Mouse (Mus musculus): ENCODE measurements at regions not wholly inside any gene's neighbourhood (a gene's known extent, or its start where the extent isn't known, plus 50 kb on each side); places are given as distances from the start of the nearest gene placed in this dataset.
"Not testable (repeated sequence)": the region's sequence is repeated elsewhere in the genome, so short reads cannot be mapped to it uniquely, and the experiment has no call there.

DNA sequence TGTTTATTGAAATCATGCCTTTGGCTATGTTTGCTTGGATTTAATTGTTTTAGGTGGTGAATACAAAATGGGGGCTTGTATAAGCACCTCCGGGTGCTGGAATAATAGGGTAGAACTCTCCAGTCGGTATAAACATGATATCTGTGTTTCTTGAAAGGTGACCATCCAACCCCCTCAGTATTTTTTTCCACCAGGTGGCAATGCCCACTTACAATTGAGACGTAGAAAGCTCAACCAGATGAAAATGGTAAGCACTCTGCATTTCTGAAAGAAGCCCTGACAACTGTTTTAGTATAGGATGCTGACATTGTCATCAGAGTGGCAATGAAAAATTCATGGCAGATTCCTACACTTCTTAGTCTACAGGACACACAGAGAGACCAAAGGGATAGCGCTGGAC lies 838.1 kb downstream of the Kcnj2 start:
- intact Hi-C loops (cut with DNase I) = no loop called here
- DNase-seq = no peak

DNA sequence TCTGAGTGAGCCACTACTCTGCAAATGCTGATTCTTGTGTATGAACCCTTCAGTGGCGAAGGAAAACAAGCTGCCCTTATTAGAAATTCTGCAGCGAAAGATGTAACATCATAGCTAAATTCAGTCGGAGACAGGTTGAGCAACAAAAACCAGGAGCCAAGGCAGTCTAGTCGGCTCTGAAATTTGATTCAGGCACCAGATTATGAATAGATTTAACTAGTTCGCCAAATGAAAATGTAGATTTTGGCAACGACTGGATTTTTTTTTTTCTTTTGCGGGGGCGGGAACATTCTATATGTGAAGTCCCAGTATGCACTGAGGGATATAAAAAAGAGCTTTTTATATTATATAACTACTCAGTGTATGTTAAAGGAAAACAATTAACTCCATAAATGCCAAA lies 847.9 kb downstream of the Kcnj2 start:
- no peak for DNase-seq
- intact Hi-C loops (cut with DNase I) = no loop called here

DNA sequence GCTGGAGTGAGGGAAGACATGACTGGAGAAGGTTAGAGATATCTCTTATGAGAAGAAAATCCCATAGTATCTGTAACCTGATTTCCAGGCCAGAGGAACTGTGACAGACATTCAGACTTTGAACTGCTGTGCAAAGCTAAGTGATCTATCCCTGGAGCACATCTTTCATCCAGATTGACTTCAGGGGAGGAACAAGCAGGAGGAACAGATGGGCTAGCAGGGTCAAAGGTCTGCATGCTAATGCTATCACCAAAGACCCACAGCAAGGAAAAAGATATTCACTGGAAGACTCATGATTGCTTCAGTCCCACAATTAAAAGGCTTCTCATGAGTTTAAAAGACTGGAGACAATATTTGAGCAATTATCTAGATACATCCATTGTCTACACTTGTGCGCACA lies 855.7 kb upstream of the Sox9 start:
- no peak for DNase-seq
- intact Hi-C loops (cut with DNase I) = no loop called here

DNA sequence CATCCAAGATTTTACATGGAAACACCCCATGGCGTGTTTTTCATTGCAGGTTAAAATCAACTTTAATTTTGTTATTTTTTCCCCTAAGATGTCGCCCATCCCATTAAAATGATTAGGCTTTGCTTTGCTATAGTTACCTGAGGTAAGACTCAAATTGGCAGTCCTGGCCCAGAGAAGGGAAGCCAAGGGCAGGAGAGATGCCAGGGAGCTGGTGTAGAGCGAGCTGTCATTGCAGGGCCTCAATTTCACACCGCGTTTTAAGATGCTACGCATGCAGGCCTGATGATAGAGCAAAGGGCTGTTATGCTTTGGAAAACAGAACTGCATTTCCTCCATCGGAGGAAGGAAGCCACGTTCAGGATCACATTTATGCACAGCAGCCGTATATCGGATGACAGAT lies 852.7 kb upstream of the Sox9 start:
- intact Hi-C loops (cut with DNase I) = no loop called here
- no peak for DNase-seq

DNA sequence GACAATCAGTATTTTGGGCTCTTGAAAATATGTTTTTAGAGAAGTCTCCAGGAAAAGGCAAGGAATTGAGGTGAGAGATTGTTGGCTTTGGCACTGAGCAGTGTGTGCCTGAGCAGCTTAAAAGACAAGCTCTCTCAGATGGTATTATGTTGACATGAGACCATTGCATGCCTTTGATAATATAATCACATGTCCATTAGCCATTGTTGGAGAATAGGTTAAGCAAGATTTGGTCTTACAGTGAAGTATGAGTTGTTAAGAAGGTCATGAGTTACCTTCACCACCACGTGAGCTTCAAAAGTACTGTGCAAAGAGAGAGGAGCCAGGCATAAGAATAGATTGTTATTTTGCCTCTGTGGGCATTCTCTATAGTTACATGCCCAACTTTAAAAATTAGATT lies 850.0 kb upstream of the Sox9 start:
- intact Hi-C loops (cut with DNase I) = no loop called here
- DNase-seq = no peak

DNA sequence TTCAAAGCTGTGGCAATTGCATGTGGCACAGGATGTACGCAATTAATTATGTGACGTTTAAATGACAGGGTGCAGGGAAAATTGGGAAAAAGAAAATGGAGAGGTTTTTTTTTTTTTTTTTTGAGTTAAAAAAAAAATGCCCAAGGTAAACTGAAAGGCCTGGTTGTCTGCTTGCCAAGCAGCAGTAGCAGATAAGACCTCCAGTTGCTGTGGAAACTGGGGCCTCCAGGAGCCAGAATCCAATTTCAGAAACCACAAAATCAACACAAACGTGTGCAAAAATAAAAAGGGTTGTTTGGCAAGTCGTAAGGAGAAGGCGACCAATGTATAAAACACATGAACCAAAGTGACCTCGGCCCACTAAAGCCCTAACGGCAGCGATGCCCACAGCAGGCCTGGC lies 837.7 kb upstream of the Sox9 start:
- intact Hi-C loops (cut with DNase I) = no loop called here
- no peak for DNase-seq

DNA sequence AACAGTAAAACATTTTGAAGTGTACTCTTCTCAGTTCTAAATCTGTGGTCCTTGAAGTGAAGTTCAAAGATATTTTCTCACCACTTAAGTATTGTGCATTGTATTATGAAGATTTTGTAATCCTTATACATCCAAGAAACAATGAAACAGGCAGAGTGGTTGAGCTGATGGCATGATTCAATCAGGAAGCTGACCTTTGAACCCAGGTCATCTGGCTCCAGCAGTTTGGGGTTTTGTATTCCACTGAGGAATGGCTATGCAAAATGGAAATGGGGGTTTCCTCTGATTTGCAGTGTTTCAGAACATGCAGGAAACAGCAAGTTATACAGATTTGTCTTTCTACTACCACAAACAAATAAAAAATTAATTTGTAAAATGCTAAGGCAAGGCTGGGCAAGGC lies 836.2 kb upstream of the Sox9 start:
- no peak for DNase-seq
- intact Hi-C loops (cut with DNase I) = no loop called here

DNA sequence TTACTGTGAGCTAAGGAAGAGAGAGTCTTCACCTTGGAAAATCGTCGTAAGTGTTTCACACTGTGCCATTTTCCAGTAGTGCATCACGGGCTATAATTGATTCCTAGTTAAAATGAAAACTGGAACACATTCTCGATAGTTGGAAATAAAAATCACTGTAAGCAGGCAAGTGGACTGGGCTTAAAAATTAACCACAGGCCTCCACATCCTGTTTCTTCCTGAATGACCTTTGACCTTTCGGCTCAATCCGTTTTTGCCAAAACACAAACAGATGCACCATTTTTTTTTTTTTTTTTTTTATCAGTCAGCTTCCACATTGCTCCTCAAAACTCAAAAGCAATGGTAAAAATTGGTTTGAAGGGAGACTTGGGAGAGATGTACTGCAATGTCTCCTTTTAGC lies 834.4 kb upstream of the Sox9 start:
- intact Hi-C loops (cut with DNase I) = no loop called here
- no peak for DNase-seq

DNA sequence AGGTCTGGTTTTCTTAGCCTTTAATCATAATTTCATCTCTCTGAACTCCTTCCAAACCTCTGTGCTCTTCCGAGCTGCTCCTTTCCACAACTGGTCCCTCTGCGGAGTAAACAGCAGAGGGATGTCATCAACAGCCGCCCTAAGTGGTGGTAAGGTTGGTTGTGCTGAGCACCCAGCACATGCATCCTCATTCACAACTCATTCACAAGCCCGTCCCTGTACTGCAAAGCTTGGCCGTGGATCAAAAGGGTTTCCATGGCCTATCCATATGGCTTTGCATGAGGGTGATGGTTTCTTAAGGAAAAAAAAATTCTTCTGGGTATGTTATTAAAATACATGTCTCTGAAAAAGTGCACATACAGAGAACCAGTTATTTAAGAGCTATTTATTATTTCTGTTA lies 828.6 kb upstream of the Sox9 start:
- intact Hi-C loops (cut with DNase I) = no loop called here
- no peak for DNase-seq

DNA sequence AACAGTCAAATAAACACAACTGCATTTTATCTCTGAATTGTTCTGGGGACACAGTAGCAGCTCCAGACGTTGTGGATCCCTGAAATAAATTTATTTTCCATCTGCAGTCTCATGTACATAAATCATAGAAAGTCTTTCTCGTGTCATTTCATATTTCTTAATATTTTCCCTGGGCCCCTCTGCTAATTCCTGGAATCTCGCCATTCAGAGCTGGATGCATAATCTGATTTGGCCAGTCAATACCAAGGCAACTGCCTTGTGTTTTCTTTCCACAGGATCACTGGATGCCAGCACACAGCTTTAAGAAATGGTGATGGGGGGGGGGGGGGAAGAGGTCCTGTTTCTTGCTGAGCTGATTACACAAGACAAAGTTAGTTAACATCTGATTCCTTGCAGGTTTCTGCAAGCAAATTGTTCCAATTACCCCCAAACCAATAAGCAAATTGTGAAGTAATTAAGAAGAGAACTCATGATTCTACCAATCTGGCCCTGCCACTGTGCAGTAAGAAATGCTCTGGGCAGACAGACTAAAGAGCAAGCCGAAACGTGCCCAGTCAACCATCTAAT lies 824.2 kb upstream of the Sox9 start:
- DNase-seq = no peak
- intact Hi-C loops (cut with DNase I) = no loop called here

DNA sequence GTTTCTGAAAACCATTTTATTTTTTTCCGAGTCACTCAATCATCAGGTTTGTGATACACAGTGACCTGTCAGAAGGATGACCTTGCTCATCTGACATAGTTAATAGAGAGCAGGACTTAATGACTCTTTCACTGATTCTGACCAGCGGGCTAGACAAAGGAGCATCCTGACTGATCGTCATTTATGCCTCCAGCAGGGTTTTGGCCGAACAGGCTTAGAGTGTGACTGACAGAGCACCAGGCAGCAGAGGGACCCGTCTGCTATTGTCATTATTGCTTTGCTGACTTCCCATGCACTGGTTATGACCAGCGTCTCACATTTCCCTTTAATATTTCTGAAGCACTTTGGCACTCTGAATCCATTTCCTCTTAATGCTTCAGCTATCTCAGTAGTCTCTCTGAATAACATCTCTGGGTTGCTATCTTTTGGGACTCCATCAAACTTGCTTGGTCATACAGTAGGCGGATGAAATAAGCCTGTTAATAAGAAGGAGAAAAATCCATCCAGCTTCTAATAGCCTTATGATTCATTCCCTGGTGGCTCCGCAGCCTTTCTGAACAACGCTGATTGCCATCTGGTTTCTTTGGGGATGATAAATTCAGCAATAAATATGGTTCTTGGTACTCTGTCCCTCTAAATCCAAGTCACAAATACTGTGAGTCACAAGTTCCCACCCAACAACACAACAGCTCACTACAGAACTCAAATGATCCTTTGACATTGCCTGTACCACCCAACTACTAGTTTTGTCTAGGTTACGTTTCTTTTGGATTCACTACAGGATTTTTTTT lies 820.8 kb upstream of the Sox9 start:
- intact Hi-C loops (cut with DNase I) = no loop called here
- peak in 1 of 2 experiments; percentile 3 for DNase-seq

DNA sequence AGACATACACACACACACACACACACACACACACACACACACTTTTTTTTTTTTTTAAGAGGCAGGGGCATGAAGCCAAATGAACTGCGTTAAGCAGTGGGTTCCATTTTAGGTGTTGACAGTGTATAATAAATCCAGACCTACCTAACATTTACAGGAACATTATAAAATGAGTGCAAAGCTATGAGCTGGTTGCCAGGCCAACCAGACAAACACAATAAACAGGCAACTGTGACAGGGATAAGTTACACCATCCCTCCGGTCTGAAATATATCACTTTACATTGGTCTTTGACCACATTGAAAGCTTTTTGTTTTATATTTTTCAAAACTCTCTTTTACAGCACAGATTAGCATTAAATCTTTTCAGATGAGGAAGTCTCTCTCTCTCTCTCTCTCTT lies 820.2 kb upstream of the Sox9 start:
- no peak for DNase-seq
- intact Hi-C loops (cut with DNase I) = no loop called here

DNA sequence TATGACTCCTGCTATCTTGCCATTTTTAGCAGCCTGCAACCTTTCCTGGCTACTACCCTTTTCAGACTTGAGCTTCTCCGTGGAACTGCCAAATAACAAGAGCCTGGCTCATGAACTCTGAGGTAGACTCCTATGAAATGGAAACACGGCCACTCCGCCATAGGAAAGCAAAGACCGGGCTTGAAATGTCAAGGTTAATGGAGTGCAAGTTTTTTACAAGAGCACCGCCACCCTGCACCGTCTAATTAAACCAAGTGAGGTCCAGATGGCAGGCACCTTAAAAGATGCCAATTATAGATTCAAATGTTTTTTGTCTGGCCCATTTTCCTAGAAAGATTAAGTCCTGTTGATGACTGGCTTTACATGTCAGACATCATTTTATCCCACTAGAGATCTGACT lies 818.0 kb upstream of the Sox9 start:
- no peak for DNase-seq
- intact Hi-C loops (cut with DNase I) = no loop called here

DNA sequence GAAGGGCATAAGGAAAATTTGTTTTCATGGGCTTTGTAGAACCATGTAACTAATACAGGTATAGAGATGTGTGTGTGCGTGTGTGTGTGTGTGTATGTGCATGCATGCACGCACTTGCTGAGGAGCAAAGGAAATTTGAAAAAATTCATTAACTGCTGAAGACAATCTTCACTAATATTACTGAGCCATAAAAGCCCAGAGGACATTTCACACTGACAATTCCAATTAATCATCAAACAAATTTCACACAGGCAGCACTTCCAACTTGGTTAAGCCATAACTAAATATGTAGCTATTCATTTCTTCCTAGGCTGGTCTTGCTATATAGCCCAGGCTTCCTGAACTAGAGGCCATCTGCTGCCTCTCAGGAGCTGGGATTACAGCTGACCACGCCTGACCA lies 815.6 kb upstream of the Sox9 start:
- intact Hi-C loops (cut with DNase I) = no loop called here

DNA sequence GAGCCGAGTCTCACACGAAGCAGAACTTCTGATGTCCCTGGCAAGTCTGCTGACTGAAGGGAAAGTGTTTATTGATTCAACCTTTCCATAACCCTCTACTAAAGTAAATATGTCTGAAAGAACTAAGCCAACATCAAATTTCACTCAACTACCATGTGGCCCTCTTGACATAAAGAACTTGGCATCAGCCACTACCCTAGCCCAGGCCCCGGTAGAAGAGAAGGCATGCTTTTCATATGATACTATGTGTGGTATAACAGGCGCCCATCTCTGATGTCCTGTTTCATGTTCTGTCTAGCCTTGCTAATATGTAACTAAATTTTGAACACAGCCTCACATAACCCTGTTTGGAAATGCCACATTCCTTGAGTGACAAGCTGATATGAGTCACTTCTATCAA lies 811.0 kb upstream of the Sox9 start:
- intact Hi-C loops (cut with DNase I) = no loop called here
- DNase-seq = no peak

More for the DNA sequence above, 815.6 kb upstream of the Sox9 start:
- DNase-seq = no peak

DNA sequence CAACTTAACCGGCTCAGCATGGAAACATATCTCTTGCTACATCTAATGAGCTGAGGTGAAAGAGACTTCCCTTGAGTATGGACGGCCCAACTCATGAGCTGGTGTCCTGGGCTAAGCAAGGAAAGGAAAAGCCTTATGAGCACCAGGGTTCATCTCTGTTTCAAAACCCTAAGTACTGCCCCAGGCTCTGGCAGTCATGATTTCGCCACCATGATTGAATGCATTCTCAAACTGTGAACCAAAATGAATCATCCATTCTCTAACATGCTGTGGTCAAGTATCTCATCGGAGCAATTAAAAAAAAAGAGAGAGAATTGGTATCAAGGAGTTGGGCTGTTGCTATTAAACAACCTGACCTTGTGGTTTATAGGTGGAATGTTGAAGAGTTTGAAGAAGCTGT lies 803.4 kb upstream of the Sox9 start:
- intact Hi-C loops (cut with DNase I) = no loop called here
- no peak for DNase-seq

DNA sequence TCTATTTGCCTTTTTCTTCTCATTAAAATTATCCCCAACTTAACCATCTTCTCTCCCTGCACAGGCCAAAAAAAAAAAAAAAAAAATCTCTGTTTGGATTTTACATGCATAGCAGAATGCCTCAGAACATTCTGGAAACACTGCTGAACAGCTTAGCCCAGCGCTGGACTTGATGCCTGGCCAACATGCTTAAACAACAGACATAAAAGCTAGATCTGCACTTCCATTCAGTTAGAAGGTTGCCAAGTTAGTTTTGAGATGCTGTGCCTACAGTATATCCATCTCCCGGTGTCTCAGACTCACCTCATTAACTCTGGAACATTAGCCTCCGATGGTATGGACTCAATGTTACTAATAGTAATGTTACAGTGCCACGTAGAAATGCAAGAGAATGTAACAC lies 785.6 kb upstream of the Sox9 start:
- intact Hi-C loops (cut with DNase I) = no loop called here
- DNase-seq = no peak

DNA sequence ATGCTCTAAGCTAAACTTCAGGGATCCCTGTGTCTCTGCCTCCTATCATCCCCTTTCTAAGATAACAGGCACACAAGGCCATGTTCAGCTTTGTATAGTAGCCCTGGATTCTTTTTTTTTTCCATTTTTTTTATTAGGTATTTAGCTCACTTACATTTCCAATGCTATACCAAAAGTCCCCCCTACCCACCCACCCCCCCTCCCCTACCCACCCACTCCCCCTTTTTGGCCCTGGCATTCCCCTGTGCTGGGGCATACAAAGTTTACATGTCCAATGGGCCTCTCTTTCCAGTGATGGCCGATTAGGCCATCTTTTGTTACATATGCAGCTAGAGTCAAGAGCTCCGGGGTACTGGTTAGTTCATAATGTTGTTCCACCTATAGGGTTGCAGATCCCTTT lies 771.2 kb upstream of the Sox9 start:
- DNase-seq; intact Hi-C loops (cut with DNase I): not testable (repeated sequence)

DNA sequence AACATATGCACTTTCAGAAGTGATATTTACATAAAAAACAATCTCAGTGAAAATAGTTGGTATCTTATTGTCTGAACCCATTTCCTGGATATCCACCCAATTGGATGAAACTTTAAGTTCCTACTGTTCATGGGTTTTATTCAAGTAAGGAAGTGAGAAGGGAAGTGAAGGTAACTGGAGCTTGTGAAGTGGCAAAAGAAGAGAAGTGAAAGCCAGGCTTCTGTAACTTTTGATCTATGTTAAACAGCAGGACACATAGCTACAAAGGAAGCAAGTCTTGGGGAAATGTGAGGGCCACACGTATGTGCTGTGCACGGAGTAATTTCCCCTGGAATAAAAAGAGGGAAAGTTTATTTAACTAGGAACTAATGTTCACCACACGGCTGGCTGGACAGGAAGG lies 764.1 kb upstream of the Sox9 start:
- intact Hi-C loops (cut with DNase I) = no loop called here
- DNase-seq = no peak

DNA sequence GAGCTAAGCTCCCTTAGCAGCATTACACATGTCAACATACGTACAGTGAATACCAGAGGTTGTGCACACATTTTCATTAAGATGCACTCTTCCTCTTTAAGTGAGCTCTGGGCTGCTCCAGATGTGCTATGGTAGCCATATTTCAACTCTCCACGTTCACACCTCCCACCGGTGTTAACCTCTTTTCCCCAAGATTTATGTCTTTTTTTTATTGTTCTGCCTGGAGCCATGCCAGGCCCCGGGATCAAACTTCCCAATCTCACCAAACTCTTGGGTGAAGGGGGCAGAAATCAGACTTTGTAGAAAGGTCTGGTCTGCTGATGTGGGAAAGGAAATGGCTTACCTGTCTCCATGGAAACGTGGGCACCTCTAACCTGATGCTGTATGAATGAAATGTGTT lies 754.0 kb upstream of the Sox9 start:
- DNase-seq = no peak
- intact Hi-C loops (cut with DNase I) = no loop called here

DNA sequence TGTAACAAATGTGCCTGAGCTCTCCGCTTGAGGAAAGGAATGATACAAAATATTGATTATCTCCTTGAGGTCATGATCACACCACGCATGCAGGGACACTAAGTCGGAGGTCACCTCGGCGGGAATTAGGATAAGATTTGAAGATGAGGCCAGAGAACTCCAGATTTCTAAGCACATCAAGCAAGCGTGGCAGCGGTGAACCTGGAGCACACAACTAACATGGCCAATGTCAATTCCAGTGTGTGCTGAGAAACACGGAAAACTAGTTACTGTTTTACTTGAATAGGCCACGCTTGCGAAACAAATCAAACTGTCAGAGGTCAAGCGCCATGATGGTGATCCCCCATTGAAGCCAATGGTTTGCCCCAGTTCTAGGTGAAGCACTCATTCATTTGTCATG lies 743.3 kb upstream of the Sox9 start:
- intact Hi-C loops (cut with DNase I) = no loop called here
- DNase-seq = no peak

DNA sequence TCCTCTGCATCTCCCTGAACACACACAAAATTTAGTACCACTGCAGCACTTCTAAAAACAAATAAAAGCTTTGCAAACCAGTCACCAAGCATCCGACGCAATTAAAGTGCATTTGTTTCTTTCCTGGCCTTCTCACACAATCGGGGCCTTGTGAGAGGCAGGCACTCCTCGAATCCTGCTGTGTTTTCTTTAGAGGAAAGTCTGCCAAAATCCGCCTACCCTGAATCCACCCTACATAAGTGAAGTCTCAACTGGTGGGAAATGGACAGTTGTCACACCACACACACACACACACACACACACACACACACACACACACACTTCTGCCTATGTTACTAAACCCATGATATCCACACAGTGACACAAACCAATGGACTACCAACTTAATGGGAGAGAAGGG lies 737.6 kb upstream of the Sox9 start:
- intact Hi-C loops (cut with DNase I) = no loop called here
- no peak for DNase-seq

DNA sequence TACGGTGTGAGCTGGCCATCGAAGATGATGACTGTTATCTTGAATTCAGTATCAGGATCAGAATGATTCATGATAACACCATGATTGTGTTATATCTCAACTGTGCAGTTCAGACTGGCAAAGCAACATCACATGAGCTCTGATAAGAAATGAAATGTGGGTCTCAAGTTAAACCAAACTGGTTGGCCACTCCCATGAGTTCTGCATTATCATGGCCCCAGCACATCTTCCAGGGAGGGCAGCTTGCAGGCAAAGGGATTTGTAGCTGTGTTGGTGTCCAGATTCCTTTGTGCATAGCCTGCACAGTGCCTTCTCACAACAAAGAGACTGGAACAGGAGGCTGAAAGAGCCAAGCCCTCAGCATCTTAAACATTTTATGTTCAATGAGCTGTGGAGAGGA lies 736.7 kb upstream of the Sox9 start:
- no peak for DNase-seq
- intact Hi-C loops (cut with DNase I) = no loop called here
